Mouse (Mus musculus): ENCODE results near the gene Lpin1.

Lpin1 gene

GRCm38 (mm10) chr12:16610936-16611335 is at the start of gene Lpin1:
Gene Lpin1 (minus strand): TSS chr12:16610966.
- no peak for DNase-seq (ENCODE audit: low read depth, low spot score)

GRCm38 (mm10) chr12:16656906-16657875 is 46.4 kb upstream of the Lpin1 start:
- no peak for DNase-seq (ENCODE audit: low read depth, low spot score)

GRCm38 (mm10) chr12:16655604-16656003 is 44.8 kb upstream of the Lpin1 start:
- DNase-seq (ENCODE audit: low read depth, low spot score): no peak

- peak; percentile 55 for DNase-seq (ENCODE audit: low read depth, low spot score)
These were observed 42.7 kb upstream of the Lpin1 start, which contains the start of gene Ntsr2 for GRCm38 (mm10) chr12:16653332-16654093. Gene Ntsr2 (plus strand): TSS chr12:16653382.

GRCm38 (mm10) chr12:16649819-16650218 is 39.1 kb upstream of the Lpin1 start:
- no peak for DNase-seq (ENCODE audit: low read depth, low spot score)

GRCm38 (mm10) chr12:16648273-16648672 is 37.5 kb upstream of the Lpin1 start:
- no peak for DNase-seq (ENCODE audit: low read depth, low spot score)

GRCm38 (mm10) chr12:16646780-16647409 is 36.1 kb upstream of the Lpin1 start:
- DNase-seq (ENCODE audit: low read depth, low spot score): no peak

GRCm38 (mm10) chr12:16644698-16645097 is 33.9 kb upstream of the Lpin1 start:
- DNase-seq (ENCODE audit: low read depth, low spot score): no peak

GRCm38 (mm10) chr12:16643508-16644345 is 33.0 kb upstream of the Lpin1 start:
- DNase-seq (ENCODE audit: low read depth, low spot score): no peak

GRCm38 (mm10) chr12:16642000-16642399 is 31.2 kb upstream of the Lpin1 start:
- DNase-seq (ENCODE audit: low read depth, low spot score): peak; percentile 43

GRCm38 (mm10) chr12:16640075-16640474 is 29.3 kb upstream of the Lpin1 start:
- DNase-seq (ENCODE audit: low read depth, low spot score): no peak

- DNase-seq (ENCODE audit: low read depth, low spot score): peak; percentile 35
These were observed 28.5 kb upstream of the Lpin1 start for GRCm38 (mm10) chr12:16639078-16639771.

GRCm38 (mm10) chr12:16635816-16636215 is 25.1 kb upstream of the Lpin1 start:
- DNase-seq (ENCODE audit: low read depth, low spot score): no peak

GRCm38 (mm10) chr12:16634075-16634813 is 23.5 kb upstream of the Lpin1 start:
- peak; percentile 56 for DNase-seq (ENCODE audit: low read depth, low spot score)

GRCm38 (mm10) chr12:16633235-16633634 is 22.5 kb upstream of the Lpin1 start:
- DNase-seq (ENCODE audit: low read depth, low spot score): no peak

GRCm38 (mm10) chr12:16631423-16631822 is 20.7 kb upstream of the Lpin1 start:
- DNase-seq (ENCODE audit: low read depth, low spot score): no peak

GRCm38 (mm10) chr12:16630866-16631185 is 20.1 kb upstream of the Lpin1 start:
- DNase-seq (ENCODE audit: low read depth, low spot score): no peak

GRCm38 (mm10) chr12:16630152-16630865 is 19.5 kb upstream of the Lpin1 start:
- no peak for DNase-seq (ENCODE audit: low read depth, low spot score)

GRCm38 (mm10) chr12:16620230-16620629 is 9.5 kb upstream of the Lpin1 start:
- no peak for DNase-seq (ENCODE audit: low read depth, low spot score)
